Mouse (Mus musculus) heart, postnatal 0 days (tissue): Measurements from ENCODE around the gene Mpdu1.
"Not testable (repeated sequence)": the region's sequence is repeated elsewhere in the genome, so short reads cannot be mapped to it uniquely, and the experiment has no call there.

ENCODE experiments used
- CTCF ChIP-seq: IDR thresholded peaks from 2 replicates; pipeline ENCODE4 v1.5.1; 2016; ENCODE audit warnings: antibody characterized with exemption, control low read depth, low read depth
- EP300 ChIP-seq: IDR thresholded peaks from 2 replicates; pipeline ENCODE4 v1.6.1; 2016; ENCODE audit warnings: antibody characterized with exemption, low read depth

- not testable (repeated sequence) for TF ChIP-seq CTCF, EP300
Measured at GRCm38 (mm10) chr11:69703381-69703780, 40.9 kb upstream of the Mpdu1 start.
